Mouse (Mus musculus) lung, postnatal 36 days (tissue): Measurements from ENCODE around the gene Def8.
A peak's percentile ranks its signal among the peaks of the same experiment; 100 is the strongest.
"Not testable (repeated sequence)": the region's sequence is repeated elsewhere in the genome, so short reads cannot be mapped to it uniquely, and the experiment has no call there.

Source experiments
- DNase-seq: peaks from one replicate; pipeline ENCODE4 v3.0.0; 2022; ENCODE audit warnings: mixed read lengths

Def8 gene

DNA sequence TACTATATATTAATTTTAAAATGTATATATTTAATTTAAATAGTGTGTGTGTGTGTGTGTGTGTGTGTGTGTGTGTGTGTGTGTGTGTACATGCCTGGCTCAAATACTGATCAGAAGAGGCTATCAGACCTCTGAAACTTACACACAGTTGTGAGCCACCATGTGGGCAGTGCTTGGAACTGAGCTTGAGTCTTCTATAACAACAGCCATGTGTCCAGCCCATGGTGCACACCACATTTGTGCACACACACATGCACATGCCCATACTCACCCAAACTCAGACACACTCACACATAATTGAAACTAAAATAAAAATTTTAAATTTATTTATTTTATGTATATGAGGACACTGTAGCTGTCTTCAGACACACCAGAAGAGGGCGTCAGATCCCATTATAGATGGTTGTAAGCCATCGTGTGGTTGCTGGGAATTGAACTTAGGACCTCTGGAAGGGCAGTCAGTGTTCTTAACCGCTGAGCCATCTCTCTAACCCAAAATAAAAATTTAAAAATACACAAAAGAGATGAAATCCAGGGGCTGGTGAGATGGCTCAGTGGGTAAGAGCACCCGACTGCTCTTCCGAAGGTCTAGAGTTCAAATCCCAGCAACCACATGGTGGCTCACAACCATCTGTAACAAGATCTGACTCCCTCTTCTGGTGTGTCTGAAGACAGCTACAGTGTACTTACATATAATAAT lies 8.2 kb upstream of the Def8 start:
- DNase-seq = not testable (repeated sequence)

DNA sequence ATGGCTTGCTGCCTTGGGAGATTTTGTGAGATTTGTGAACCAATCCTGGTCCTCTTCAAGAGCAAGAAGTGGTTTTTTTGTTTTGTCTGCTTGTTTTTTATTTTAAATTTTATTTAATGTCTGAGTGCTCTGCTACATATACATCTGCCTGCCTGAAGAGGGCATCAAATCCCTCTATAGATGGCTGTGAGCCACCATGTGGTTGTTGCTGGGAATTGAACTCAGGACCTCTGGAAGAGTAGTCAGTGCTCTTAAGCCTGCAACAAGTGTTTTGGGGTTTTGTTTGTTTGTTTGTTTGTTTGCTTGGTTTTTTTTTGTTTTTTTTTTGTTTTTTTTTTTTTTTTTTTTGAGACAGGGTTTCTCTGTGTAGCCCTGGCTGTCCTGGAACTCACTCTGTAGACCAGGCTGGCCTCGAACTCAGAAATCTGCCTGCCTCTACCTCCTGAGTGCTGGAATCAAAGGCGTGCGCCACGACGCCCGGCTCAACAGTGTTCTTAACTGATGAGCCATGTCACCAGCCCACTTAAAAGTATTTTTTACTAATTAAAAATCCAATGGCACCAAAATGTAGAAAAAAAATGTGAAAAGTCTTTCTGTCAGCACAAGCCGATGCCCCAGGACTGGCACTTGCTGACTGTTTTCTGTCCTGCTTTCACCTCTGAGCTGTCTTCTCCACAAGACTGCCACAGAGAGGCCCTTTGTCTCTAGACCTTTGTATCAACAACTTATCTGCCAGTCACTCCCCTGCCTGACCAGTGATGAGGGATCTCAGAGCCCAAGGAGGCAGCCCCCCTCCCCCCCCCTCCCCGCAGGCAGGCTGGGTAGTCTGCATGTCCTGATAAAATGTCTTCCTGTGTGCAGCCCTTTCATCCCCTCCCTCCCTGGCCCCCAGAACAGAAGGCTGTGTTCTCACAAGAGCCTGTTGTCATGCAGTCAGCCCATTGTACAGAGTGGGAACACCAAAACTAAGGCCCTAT lies 7.1 kb upstream of the Def8 start:
- peak; percentile 28 for DNase-seq

GRCm38 (mm10) chr8:123416944-123417555 lies 6.3 kb upstream of the Def8 start:
- DNase-seq = no peak

DNA sequence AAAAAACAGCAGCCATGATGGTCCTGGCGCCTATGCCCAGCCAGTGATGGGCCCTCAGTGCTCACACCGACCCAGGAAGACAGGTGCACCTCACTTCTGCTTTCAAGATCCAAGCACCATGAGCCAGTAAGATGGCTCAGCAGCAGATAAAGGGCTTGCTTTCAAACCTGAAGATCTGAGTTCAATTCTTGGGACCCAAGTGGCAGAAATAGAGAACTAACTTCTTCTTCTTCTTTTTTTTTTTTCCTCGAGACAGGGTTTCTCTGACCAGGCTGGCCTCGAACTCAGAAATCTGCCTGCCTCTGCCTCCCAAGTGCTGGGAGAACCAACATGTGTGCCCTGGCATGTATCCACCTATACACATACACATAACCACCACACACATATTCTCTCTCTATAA lies 3.6 kb upstream of the Def8 start:
- no peak for DNase-seq

- DNase-seq = no peak
Observed at GRCm38 (mm10) chr8:123420525-123421281, 2.6 kb upstream of the Def8 start.

- DNase-seq = no peak
Observed at GRCm38 (mm10) chr8:123421325-123421724, 2.0 kb upstream of the Def8 start.

- peak; percentile 87 for DNase-seq
Observed at GRCm38 (mm10) chr8:123422056-123422780, 1.1 kb upstream of the Def8 start.

- DNase-seq = no peak
Observed at GRCm38 (mm10) chr8:123422781-123423159, 557 bp upstream of the Def8 start.

DNA sequence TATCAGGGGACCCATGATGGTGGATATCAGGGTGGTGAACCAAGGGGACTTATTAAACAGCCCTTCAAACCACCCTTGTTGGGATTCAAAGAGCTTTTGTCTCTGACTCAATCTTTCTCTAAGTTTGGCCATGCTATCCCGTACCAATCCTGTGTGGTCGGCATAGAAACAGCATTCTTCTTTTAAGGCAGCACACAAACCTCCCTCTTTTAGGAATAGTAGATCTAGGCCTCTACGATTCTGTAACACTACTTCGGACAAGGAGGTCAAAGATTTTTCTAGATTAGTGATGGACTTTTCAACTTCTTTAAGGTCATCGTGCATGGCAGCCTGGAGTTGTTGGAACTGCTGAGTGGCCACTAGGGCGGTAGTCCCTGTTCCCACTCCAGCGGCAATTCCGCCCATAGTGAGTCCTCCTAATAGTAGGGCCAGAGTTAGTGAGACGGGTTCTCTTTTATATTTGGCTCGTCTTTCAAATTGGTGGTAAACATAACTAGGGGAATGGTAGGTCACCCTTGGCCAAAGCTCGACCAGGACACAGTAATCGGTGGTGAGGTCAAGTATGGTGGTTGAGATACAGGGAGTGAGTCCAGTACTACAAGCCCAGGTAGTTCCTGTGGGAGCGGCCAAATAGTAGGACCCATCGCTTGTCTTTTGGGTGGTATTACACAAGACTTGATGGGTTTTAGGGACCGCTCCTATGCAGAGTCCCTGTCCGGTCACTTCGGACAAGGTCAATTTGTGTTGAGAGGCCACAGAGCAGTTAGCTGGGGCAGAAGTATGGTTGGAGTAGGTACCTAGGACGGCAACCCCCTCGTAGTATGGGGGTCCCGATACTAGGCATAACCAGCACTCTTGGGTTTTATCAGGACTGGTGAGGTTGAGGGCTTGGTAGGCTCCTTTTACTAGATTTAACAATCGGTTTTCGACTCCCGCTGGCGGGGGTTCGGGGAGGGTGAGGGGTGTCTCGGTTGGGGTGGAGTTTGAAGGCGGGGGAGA lies 3.5 kb downstream of the Def8 start:
- DNase-seq = no peak

GRCm38 (mm10) chr8:123427639-123428275 lies 4.4 kb downstream of the Def8 start:
- no peak for DNase-seq

- DNase-seq = no peak
Observed at GRCm38 (mm10) chr8:123428343-123428893, 5.1 kb downstream of the Def8 start.

GRCm38 (mm10) chr8:123428939-123429721 lies 5.8 kb downstream of the Def8 start:
- no peak for DNase-seq

DNA sequence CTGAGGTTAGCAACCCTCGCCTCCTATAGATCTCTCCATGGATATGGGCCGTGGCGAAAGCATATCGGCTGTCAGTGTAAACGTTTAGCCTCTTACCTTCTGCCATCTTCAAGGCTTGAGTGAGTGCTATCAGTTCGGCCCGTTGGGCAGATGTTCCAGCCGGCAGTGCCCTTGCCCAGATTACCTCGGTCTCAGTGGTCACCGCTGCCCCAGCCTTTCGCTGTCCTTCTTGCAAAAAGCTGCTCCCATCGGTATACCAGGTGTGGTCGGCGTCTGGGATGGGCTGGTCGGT lies 6.3 kb downstream of the Def8 start:
- DNase-seq = not testable (repeated sequence)

GRCm38 (mm10) chr8:123430936-123431335 lies 7.6 kb downstream of the Def8 start:
- not testable (repeated sequence) for DNase-seq

DNA sequence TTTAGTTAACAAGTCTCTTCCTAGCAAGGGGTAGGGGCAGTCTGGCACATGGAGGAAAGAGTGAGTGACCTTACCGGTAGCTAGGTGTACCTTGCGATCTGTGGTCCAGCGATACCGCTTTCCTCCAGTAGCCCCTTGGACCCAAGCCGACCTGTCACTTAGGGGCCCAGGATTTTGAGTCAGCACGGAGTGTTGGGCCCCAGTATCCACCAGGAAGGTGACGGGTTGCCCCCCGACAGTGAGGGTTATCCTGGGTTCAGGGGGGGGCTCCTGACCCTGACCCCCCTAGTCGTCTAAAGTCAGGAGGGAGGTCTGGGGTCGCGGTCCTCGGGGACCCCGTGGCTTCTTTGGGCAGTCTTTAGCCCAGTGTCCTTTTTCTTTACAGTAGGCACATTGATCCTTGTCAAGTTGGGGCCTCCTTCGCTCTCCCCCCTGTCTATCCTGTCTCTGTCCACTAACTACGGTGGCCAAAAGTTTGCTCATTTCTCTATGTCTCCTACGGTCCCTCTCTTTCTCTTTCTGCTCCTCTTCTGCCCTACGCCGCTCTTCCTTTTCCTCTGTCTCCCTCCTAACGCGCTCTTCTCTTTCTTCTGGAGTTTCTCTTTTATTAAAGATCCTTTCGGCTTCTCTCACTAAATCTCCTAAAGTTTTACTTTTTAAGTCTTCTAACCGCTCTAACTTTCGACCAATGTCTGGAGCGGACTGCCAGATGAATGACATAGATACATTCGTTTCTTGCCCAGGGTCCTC lies 8.5 kb downstream of the Def8 start:
- no peak for DNase-seq

DNA sequence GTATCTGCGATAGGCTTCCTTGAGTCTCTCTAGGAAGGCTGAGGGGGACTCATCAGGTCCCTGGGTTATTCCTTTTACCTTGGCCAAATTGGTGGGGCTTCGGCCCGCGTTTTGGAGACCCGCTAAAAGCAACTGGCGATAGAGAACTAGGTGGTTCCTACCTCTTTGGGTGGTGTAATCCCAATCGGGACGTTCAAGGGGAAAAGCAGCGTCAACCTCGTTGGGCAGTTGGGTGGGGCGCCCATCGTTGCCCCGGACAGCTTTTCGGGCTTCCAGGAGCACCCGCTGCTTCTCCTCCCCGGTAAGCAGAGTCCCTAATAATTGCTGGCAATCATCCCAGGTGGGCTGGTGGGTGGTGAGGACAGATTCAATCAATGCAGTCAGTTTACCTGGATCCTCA lies 9.1 kb downstream of the Def8 start:
- no peak for DNase-seq

GRCm38 (mm10) chr8:123433241-123433974 lies 10.1 kb downstream of the Def8 start:
- not testable (repeated sequence) for DNase-seq

GRCm38 (mm10) chr8:123441788-123442187 lies 18.5 kb downstream of the Def8 start:
- DNase-seq = no peak
